Mouse (Mus musculus) gastrocnemius, postnatal 36 days (tissue): ENCODE data around the gene Armh4. TPM values are rescaled to one million over a fixed set of nuclear protein-coding genes. Genes with fewer than 3 reads are reported as not detected.
A peak's percentile ranks its signal among the peaks of the same experiment; 100 is the strongest.
"Not testable (repeated sequence)": the region's sequence is repeated elsewhere in the genome, so short reads cannot be mapped to it uniquely, and the experiment has no call there.

ENCODE experiments used
- DNase-seq, 2 experiments: peaks; one replicate each; pipeline ENCODE4 v3.0.0; 2022
- intact Hi-C: fragments of 180-260 bp; cut with DNase I; formaldehyde crosslinking; loops from one replicate; pipeline ENCODE4 v1.15.1; 2025
- long read RNA-seq, 2 experiments: library from polyadenylated mRNA; stranded (forward); transcript quantifications; one replicate each; pipeline ENCODE4 v2.0.0; 2021
- total RNA-seq, 2 experiments: library from RNA; stranded (reverse); gene quantifications; 2 replicates each; pipeline ENCODE4 v1.2.3; 2021

The Armh4 gene
- under 1 TPM; 0.64 to 0.89 TPM for total RNA-seq
- long read RNA-seq, experiment 1, full-length matches to known transcripts = 1 of 1 reads
- long read RNA-seq, experiment 1, partial matches to known transcripts = 0 of 1 reads
- long read RNA-seq, experiment 1, other reads (novel, unspliced or antisense) = 0 of 1 reads
- long read RNA-seq, experiment 2 = 0 reads

- intact Hi-C loops = no loop called here
- peak in 1 of 2 experiments; percentile 40 for DNase-seq
Observed at GRCm38 (mm10) chr14:49782715-49783531, at the start of gene Armh4. Gene Armh4, minus strand, starts transcription at chr14:49783383.

DNA sequence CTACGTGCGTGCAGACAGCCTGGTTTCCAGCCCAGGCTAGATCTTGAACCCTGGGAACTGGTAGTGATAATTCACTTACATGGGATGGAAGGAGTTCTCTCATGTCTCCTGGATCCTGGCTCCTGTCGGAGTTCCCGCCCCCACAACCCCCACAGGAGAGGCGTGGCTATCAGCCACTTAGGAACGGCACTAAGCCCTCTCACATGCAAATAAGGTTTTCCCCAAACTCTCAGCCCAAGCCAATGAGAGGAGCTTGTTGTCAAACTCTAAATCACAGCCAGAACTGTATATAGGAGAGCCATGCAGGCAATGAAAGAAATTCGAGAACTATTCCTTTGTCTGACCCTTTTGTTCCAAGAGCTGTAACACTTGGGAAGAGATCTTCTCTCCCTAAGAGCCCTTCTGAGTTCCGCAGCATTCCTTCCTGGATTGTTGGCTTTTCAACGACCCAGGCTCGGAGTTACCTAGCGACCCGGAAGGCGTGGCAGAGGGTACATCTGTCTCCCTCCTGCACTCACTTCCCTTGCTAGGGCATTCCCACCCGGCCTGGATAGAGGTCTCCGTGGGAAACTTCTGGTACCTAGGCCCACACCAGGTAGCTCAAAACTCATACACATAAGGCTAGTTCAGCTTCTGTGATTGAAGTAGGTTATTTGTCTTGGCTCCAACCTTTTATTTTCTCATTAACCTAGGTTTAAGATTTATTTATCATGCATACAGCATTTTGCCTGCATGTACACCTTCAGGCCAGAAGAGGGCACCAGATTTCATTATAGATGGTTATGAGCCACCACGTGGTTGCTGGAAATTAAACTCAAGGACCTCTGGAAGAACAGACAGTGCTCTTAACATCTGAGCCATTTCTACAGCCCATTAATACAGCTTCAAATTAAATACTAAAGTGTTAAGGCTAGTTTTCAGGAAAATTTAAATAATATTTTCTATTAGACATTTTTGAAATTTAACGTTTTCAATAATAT lies 46.3 kb upstream of the Armh4 start:
- no peak for DNase-seq
- intact Hi-C loops = no loop called here

GRCm38 (mm10) chr14:49819721-49820440 lies 36.7 kb upstream of the Armh4 start:
- DNase-seq, intact Hi-C loops: not testable (repeated sequence)

DNA sequence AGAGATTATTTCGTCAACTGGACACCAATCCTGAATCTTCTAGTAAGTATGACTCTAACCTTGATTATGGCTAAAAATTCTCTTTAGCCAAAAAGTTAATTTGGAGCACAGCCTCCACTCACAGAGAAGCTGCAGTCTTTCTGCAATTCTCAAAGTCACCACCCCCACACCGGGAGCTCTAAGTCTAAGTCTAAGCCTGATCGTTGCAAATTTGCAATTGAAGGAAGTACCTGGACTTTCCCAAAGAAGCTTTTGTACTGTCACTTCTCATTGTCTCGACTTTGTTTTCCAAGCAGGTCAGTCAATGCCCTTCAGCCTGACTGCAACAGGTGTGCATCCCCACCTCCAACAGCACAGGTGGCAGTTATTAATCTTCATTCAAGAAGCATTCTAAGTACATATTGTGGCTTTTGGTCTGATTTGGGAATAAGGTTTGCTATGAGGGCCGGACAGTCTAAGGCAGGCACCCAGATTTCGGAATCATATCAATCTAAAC lies 35.6 kb upstream of the Armh4 start:
- DNase-seq, intact Hi-C loops: not testable (repeated sequence)

- intact Hi-C loops, DNase-seq: not testable (repeated sequence)
Observed at GRCm38 (mm10) chr14:49812966-49813365, 29.8 kb upstream of the Armh4 start.

GRCm38 (mm10) chr14:49805051-49805450 lies 21.9 kb upstream of the Armh4 start:
- intact Hi-C loops, DNase-seq: not testable (repeated sequence)

GRCm38 (mm10) chr14:49801444-49801843 lies 18.3 kb upstream of the Armh4 start:
- no peak for DNase-seq
- intact Hi-C loops = no loop called here

DNA sequence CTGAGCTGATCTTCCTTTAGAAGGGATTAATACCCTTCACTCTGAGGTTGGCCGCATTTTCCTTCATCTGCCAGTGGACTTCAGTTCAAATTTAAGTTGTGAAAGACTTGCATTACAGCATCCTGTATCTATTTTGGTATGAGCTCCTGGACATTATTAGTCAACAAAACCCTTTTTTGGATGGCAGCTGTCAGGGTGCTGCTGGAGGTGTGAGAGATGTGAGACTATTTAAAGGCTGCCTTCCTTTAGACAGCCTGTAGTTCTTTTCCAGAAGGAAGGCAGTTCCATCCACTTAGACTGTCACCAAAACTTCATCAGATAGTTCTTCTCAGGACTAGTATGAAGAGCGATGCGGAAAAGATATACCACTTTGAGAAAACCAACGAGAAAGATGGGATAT lies 10.8 kb upstream of the Armh4 start:
- no peak for DNase-seq
- intact Hi-C loops = no loop called here

DNA sequence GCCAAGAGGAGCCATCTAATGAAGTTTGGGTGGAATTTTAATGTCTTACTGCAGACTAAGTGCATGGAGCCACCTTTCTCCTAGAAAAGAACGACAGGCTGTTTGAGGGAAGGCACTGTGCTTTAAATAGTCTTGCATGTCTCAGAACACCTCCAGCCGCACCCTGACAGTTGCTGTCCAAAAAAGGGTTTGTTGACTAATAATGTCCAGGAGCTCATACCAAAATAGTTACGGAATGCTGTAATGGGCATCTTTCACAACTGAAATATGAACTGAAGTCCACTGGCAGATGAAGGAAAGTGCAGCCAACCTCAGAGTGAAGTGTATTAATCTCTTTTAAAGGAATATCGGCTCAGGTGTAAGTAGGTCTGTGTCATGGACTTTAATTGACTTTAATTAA lies 7.4 kb upstream of the Armh4 start:
- intact Hi-C loops = no loop called here
- DNase-seq = no peak

- intact Hi-C loops = loop anchor here (5.0 kb wide), 1 partner anchor 548 kb away; no protein-coding TSS in a partner anchor
- DNase-seq = peak in 1 of 2 experiments; percentile 26
Observed at GRCm38 (mm10) chr14:49785793-49786192, 2.6 kb upstream of the Armh4 start.

GRCm38 (mm10) chr14:49783866-49784265 lies 683 bp upstream of the Armh4 start:
- no peak for DNase-seq
- intact Hi-C loops = no loop called here

- no peak for DNase-seq
- intact Hi-C loops = no loop called here
Observed at GRCm38 (mm10) chr14:49780416-49780815, 2.8 kb downstream of the Armh4 start.

DNA sequence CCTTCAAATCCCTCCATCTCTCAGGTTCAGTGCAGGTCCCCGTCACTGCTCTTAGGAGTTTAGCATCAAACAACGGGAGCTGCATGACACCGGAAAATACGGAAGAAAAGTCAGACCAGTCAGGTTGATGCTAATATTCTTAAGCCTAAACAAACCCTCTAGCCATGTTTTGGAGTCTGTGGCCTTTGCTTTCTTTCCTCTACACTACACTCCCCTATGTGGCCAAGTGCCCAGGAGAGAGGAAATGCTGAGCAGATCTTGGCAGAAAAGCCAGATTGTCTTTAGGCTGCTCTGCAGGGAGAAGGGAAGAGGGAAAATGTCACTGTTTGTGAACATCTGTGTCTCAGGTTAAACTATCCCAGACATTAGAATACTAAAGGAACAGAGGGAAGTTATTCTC lies 5.6 kb downstream of the Armh4 start:
- DNase-seq, intact Hi-C loops: not testable (repeated sequence)

DNA sequence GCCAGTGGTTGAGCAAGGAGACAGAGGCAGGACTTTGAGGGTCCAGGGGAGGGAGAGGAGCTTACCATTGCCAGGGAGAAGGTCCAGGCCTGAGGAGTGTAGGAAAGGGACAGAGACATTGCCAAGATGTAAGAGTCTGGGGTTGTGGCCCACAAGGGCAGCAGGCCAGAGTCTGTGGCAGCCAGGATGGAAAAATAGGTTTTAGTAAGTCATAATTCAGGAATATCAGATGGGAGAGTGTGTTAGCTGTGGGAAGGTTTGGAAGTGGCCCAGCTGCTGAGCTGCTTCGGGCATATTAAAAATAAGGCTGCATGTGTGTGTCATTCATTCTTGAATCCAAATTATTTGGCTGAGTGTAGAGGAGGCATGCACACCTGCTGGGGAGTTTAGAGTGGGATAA lies 11.4 kb downstream of the Armh4 start:
- intact Hi-C loops = no loop called here
- no peak for DNase-seq

GRCm38 (mm10) chr14:49766601-49767000 lies 16.6 kb downstream of the Armh4 start:
- intact Hi-C loops = no loop called here
- DNase-seq = no peak

- intact Hi-C loops = no loop called here
- no peak for DNase-seq
Observed at GRCm38 (mm10) chr14:49755845-49756244, 27.3 kb downstream of the Armh4 start.

- intact Hi-C loops = no loop called here
- DNase-seq = no peak
Observed at GRCm38 (mm10) chr14:49752614-49753013, 30.6 kb downstream of the Armh4 start.

DNA sequence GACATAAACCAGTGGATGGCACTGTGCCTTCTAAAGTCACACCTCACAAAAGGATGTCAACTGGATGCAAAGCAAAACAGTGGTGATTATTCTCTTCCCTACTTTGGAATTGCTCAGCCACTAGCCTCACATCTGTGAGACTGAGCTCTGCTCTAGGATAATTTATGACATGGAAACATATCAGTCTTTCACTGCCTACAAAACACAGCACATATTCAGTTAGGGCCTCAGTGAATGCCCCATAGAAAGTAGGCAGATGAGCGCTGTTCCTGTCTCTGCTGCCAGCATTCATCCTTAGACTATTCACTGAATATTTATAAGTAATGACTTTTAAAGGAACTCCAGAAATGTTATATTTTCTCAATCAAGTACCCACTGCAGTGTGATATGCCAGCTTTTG lies 37.3 kb downstream of the Armh4 start:
- intact Hi-C loops = no loop called here
- no peak for DNase-seq

GRCm38 (mm10) chr14:49743946-49744526 lies 39.1 kb downstream of the Armh4 start:
- DNase-seq = no peak
- intact Hi-C loops = no loop called here

- DNase-seq = no peak
- intact Hi-C loops = loop anchor here (10.0 kb wide), 1 partner anchor 505 kb away; no protein-coding TSS in a partner anchor
Observed at GRCm38 (mm10) chr14:49739328-49739727, 43.9 kb downstream of the Armh4 start.
